Mouse (Mus musculus) midbrain, embryonic 10.5 days (tissue): ENCODE measurements at regions not wholly inside any gene's neighbourhood (a gene's known extent, or its start where the extent isn't known, plus 50 kb on each side); places are given as distances from the start of the nearest gene placed in this dataset.

Source experiments
- DNase-seq: peaks from one replicate; pipeline ENCODE4 v3.0.0-alpha.2; 2017; ENCODE audit warnings: low spot score
- H3K27ac ChIP-seq: fragments of 300-500 bp; sonication (generic); replicated peaks from 2 replicates; pipeline ENCODE4 v1.5.1; 2016; ENCODE audit warnings: mild to moderate bottlenecking
- H3K27me3 ChIP-seq: fragments of 300-500 bp; sonication (generic); 2 replicates; pipeline ENCODE4 v1.6.1; 2016; ENCODE audit warnings: low read depth, mild to moderate bottlenecking; ENCODE audit not compliant: poor library complexity, severe bottlenecking
- H3K36me3 ChIP-seq: fragments of 300-500 bp; sonication (generic); 2 replicates; pipeline ENCODE4 v1.6.1; 2016; ENCODE audit warnings: mild to moderate bottlenecking, moderate library complexity
- H3K4me1 ChIP-seq: fragments of 300-500 bp; sonication (generic); 2 replicates; pipeline ENCODE4 v1.6.1; 2016
- H3K4me3 ChIP-seq: fragments of 300-500 bp; sonication (generic); 2 replicates; pipeline ENCODE4 v1.5.1; 2016; ENCODE audit warnings: mild to moderate bottlenecking, moderate library complexity
- H3K9me3 ChIP-seq: fragments of 300-500 bp; sonication (generic); replicated peaks from 2 replicates; pipeline ENCODE4 v1.6.1; 2016; ENCODE audit warnings: mild to moderate bottlenecking
- WGBS: fragments of 180-500 bp; shearing (Covaris S2); methylation state at CpG from one replicate; pipeline ENCODE4 v1.1.7; 2016; 5-methylcytosine and 5-hydroxymethylcytosine counted together

DNA sequence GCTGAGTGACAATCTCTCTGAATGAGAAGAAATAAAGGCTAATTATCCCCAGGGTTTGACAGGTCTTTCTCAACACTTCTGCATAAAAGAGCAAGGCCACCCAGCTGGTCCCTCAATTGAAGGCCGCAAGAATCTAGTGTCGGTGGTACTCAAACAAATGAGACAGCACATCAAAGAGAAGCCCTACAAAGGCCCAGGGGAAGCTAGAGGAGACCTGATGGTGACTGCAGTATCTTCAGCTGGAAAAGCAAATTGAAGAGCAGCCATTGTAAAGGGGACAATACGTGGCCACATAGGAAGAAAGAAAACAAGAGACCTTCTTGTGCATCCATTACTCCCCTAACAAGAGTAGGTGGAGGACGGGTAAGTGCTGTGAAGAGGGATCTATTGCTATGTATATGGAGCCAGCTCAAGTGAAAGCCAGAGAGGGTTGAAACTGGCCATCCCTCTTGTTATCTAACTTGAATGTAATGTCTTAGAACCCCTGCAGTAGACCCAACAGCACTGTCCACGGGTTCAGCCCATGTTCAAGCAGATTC lies 58.8 kb upstream of the Tns3 start:
- H3K9me3 ChIP-seq: no peaks in the 10 kb centered on the region
- peak; percentile 14 for DNase-seq
- WGBS: 8% methylated on average over 5 of the region's 5 CpGs
- H3K4me1 ChIP-seq: peaks cover 16% of the 10 kb centered on the region
- no peaks in the 10 kb centered on the region; the same call in 1 of the 2 replicates for H3K27me3 ChIP-seq
- no peak overlapping the region for H3K27ac ChIP-seq
- no peak overlapping the region for H3K4me3 ChIP-seq
- no peaks in the 10 kb centered on the region for H3K36me3 ChIP-seq

DNA sequence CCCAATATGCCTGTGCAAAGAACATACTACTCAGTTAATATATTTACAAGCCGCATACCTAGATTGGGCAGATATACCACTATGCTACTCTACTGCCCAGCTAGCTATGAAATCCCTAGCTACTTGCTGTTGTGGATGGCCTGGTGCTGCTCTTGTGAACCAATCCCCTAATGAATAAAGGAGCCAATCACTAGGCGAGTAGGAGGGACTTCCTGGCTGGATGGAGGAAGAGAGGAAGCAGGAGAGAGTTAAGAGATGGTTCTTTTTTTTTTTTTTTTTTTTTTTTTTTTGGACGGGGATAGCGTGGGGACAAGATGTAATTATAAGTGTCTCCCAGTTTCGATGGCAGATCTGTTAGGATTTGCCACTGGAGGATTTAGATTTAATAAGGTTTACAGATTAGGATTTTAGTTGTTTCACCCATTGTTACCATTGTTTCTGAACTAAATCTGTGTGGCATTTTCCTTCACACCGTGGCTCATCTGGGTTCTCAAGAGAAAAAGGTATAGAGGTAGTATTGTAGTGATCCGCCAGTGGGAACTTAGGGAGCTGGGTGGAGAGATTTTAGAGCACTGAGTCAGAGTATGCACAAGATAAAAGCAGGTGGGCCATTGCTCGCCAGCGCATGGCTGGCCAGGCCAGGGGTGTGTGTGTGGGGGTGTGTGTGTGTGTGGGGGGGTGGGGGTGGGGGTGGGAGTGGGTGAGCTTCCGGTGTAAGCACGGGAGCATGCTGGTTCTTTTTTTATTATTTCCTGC lies 55.1 kb upstream of the Tns3 start:
- 92% methylated on average over 11 of the region's 11 CpGs for WGBS
- no peak for DNase-seq
- no peaks in the 10 kb centered on the region for H3K36me3 ChIP-seq
- no peaks in the 10 kb centered on the region for H3K27me3 ChIP-seq
- no peaks in the 10 kb centered on the region for H3K9me3 ChIP-seq
- H3K27ac ChIP-seq: no peak overlapping the region
- no peak overlapping the region for H3K4me3 ChIP-seq
- H3K4me1 ChIP-seq: peaks cover 25% of the 10 kb centered on the region

DNA sequence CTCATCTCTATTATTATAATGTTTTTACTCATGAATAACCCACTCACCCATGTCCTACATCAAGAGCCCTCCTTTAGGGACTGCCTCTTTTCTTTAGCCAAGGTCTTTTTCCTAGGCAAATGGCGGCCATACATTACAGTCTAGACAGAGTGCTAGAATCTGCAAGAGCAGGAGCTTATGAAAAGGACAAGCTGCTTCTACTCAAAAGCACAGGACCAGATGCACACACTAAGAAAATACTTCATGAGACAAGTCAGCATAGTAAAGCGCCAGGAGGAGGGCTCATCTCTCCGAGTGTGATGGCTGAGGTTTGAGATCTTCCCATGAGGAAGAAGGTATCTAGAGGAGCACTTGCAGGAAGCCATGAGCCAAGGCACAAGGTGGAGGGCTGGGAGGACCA lies 53.4 kb upstream of the Tns3 start:
- Histone ChIP-seq H3K27ac (no peak overlapping the region), H3K9me3 (no peaks in the 10 kb centered on the region), H3K4me1 (peaks cover 13% of the 10 kb centered on the region), H3K27me3 (no peaks in the 10 kb centered on the region), H3K36me3 (no peaks in the 10 kb centered on the region), H3K4me3 (no peak overlapping the region)
- WGBS: 94% methylated on average over 3 of the region's 3 CpGs
- DNase-seq: no peak

DNA sequence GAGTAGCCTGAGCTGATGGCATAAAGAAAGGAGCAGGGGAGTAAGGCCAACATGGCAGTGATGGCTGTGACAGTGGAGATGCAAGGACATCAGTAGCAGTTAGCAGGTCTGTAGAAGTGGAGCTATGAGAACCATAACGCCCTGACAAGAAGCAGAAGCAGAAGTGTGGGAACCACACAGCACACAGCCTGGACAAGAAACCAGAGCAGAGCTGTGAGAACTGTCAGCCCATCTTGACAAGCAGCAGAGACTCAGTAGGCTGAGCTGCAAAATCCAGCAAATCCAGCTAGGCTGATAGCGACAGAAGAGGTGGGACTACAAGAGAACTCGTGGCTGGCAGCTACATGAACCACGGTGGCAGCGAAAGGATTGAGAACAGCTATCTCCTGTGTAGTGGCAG lies 52.5 kb upstream of the Tns3 start:
- WGBS: 83% methylated on average over 5 of the region's 5 CpGs
- Histone ChIP-seq H3K36me3 (no peaks in the 10 kb centered on the region), H3K4me1 (peaks cover 9% of the 10 kb centered on the region), H3K4me3 (no peak overlapping the region), H3K27ac (no peak overlapping the region), H3K9me3 (no peaks in the 10 kb centered on the region), H3K27me3 (no peaks in the 10 kb centered on the region)
- no peak for DNase-seq

DNA sequence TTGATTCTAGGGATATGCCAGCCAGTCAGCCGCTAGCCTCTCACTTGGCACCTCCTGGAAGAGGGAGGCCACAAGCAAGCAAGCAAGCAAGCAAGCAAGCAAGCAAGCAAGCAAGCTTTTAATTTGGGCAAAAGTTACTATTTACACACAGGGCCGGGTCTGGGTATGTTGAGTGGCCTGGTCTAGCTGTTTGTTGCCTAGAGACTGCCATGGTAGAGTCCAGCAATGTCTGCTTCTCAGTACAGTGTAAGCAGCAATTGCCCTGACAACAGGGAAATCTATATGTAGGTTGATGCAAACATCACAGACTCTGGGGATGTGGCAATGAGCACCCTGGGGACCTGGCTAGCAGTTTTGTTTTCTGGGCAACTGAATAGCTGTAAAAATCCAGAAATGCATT lies 51.4 kb upstream of the Tns3 start:
- DNase-seq: no peak

More for the DNA sequence above, 51.4 kb upstream of the Tns3 start:
- no peak overlapping the region for H3K4me3 ChIP-seq
- no peaks in the 10 kb centered on the region for H3K27me3 ChIP-seq
- WGBS: 78% methylated on average over 2 of the region's 2 CpGs
- H3K27ac ChIP-seq: no peak overlapping the region
- H3K36me3 ChIP-seq: no peaks in the 10 kb centered on the region
- no peaks in the 10 kb centered on the region for H3K9me3 ChIP-seq
- H3K4me1 ChIP-seq: peaks cover 9% of the 10 kb centered on the region
